Mouse (Mus musculus) cerebellum, adult 2 months (tissue): ENCODE data around the gene Ccdc62. TPM values are rescaled to one million over a fixed set of nuclear protein-coding genes. Genes with fewer than 3 reads are reported as not detected.

Experiments used
- DNase-seq, 2 experiments: peaks; one replicate each; pipeline ENCODE4 v3.0.0; 2021
- H3K27ac ChIP-seq: fragments of 200-500 bp; 2 replicates; pipeline ENCODE4 v1.5.1; 2012; ENCODE audit warnings: low read length, control low read depth, inconsistent platforms; ENCODE audit not compliant: insufficient read depth
- H3K27me3 ChIP-seq: fragments of 200-500 bp; 2 replicates; pipeline ENCODE4 v1.6.1; 2012; ENCODE audit warnings: inconsistent platforms, mild to moderate bottlenecking, low read length, moderate library complexity; ENCODE audit not compliant: control insufficient read depth, insufficient read depth
- H3K4me1 ChIP-seq: fragments of 200-500 bp; 2 replicates; pipeline ENCODE4 v1.6.1; 2011; ENCODE audit warnings: low read length; ENCODE audit not compliant: control insufficient read depth, insufficient read depth
- H3K4me3 ChIP-seq: fragments of 200-500 bp; replicated peaks from 2 replicates; pipeline ENCODE3; 2011; ENCODE audit warnings: mild to moderate bottlenecking, low read depth, low read length, control low read depth; ENCODE audit not compliant: insufficient read depth
- CTCF ChIP-seq: fragments of 200-500 bp; IDR thresholded peaks from 2 replicates; pipeline ENCODE4 v1.5.1; 2011; ENCODE audit warnings: low read depth, mild to moderate bottlenecking, control low read depth, low read length, moderate library complexity, borderline replicate concordance; ENCODE audit not compliant: insufficient read depth
- POLR2A ChIP-seq: fragments of 200-500 bp; IDR thresholded peaks from 2 replicates; pipeline ENCODE4 v1.6.1; 2011; ENCODE audit warnings: low read length, control low read depth, borderline replicate concordance; ENCODE audit not compliant: insufficient read depth
- WGBS: fragments of 180-500 bp; shearing (Covaris S2); methylation state at CpG from one replicate; pipeline ENCODE4 v1.1.7; 2018; 5-methylcytosine and 5-hydroxymethylcytosine counted together
- polyA plus RNA-seq: library from polyadenylated mRNA; depleted of rRNA; stranded (reverse); fragments of >200 nt; gene quantifications from 2 replicates; pipeline ENCODE4 v1.2.3, GENCODE M21; 2012

Ccdc62 gene
- polyA plus RNA-seq, 1 experiment: 5.8 TPM

- Histone ChIP-seq H3K27ac (no peak overlapping the region), H3K4me3 (no peak overlapping the region), H3K4me1 (peaks cover 25% of the 10 kb centered on the region), H3K27me3 (no peaks in the 10 kb centered on the region)
- TF ChIP-seq CTCF (no peak), POLR2A (no peak)
- DNase-seq: no peak
- WGBS: 40% methylated on average over 7 of the region's 7 CpGs
Observed at GRCm38 (mm10) chr5:123994468-123994867, 64.0 kb downstream of the Ccdc62 start.

- TF ChIP-seq CTCF: no peak
- no peak for TF ChIP-seq POLR2A
- DNase-seq: no peak
- 70% methylated on average over 6 of the region's 6 CpGs for WGBS
Observed at GRCm38 (mm10) chr5:123995388-123995787, 64.9 kb downstream of the Ccdc62 start.

GRCm38 (mm10) chr5:123996194-123996593, 65.7 kb downstream of the Ccdc62 start:
- Histone ChIP-seq H3K4me3 (no peak overlapping the region), H3K27me3 (no peaks in the 10 kb centered on the region), H3K27ac (no peak overlapping the region), H3K4me1 (peaks cover 28% of the 10 kb centered on the region)
- no peak for DNase-seq
- 77% methylated on average over 10 of the region's 10 CpGs for WGBS
- no peak for TF ChIP-seq POLR2A
- no peak for TF ChIP-seq CTCF

More at GRCm38 (mm10) chr5:123995388-123995787, 64.9 kb downstream of the Ccdc62 start:
- Histone ChIP-seq H3K27ac (no peak overlapping the region), H3K4me3 (no peak overlapping the region), H3K27me3 (no peaks in the 10 kb centered on the region), H3K4me1 (peaks cover 25% of the 10 kb centered on the region)

- Histone ChIP-seq H3K27ac (no peak overlapping the region), H3K4me1 (peaks cover 29% of the 10 kb centered on the region), H3K27me3 (no peaks in the 10 kb centered on the region), H3K4me3 (no peak overlapping the region)
- 81% methylated on average over 14 of the region's 14 CpGs for WGBS
- no peak for DNase-seq
- TF ChIP-seq CTCF (no peak), POLR2A (no peak)
Observed at GRCm38 (mm10) chr5:123996695-123997094, 66.2 kb downstream of the Ccdc62 start.

GRCm38 (mm10) chr5:123997211-123997751, 66.8 kb downstream of the Ccdc62 start:
- WGBS: 12% methylated on average over 24 of the region's 24 CpGs
- peaks cover 29% of the 10 kb centered on the region for H3K4me1 ChIP-seq
- H3K27me3 ChIP-seq: no peaks in the 10 kb centered on the region
- H3K27ac ChIP-seq: peak overlapping the region; percentile 9; the same call in 1 of the 2 replicates
- no peak overlapping the region for H3K4me3 ChIP-seq
- no peak for TF ChIP-seq POLR2A
- no peak for TF ChIP-seq CTCF
- DNase-seq: peak; percentile 64 to 65

- TF ChIP-seq CTCF (no peak), POLR2A (no peak)
- peak overlapping the region; percentile 9; the same call in 1 of the 2 replicates for H3K27ac ChIP-seq
- 5% methylated on average over 16 of the region's 16 CpGs for WGBS
- H3K4me3 ChIP-seq: no peak overlapping the region
- peaks cover 29% of the 10 kb centered on the region for H3K4me1 ChIP-seq
- no peaks in the 10 kb centered on the region for H3K27me3 ChIP-seq
- DNase-seq: peak in 1 of 2 experiments; percentile 58
Observed at GRCm38 (mm10) chr5:123997811-123998210, 67.3 kb downstream of the Ccdc62 start.

GRCm38 (mm10) chr5:123998370-123998769, 67.9 kb downstream of the Ccdc62 start:
- TF ChIP-seq CTCF (no peak), POLR2A (no peak)
- DNase-seq: no peak
- no peaks in the 10 kb centered on the region for H3K27me3 ChIP-seq
- H3K4me3 ChIP-seq: no peak overlapping the region
- H3K27ac ChIP-seq: no peak overlapping the region
- peaks cover 29% of the 10 kb centered on the region for H3K4me1 ChIP-seq
- WGBS: 73% methylated on average over 10 of the region's 10 CpGs

- TF ChIP-seq POLR2A (no peak), CTCF (peak; percentile 97)
- 6% methylated on average over 7 of the region's 7 CpGs for WGBS
- Histone ChIP-seq H3K27me3 (no peaks in the 10 kb centered on the region), H3K4me1 (peaks cover 42% of the 10 kb centered on the region), H3K4me3 (no peak overlapping the region), H3K27ac (no peak overlapping the region)
- peak; percentile 84 to 94 for DNase-seq
Observed at GRCm38 (mm10) chr5:124000824-124001223, 70.3 kb downstream of the Ccdc62 start.

- WGBS: 16% methylated on average over 9 of the region's 9 CpGs
- no peak for DNase-seq
- Histone ChIP-seq H3K4me1 (peaks cover 46% of the 10 kb centered on the region), H3K4me3 (no peak overlapping the region), H3K27ac (no peak overlapping the region), H3K27me3 (no peaks in the 10 kb centered on the region)
- TF ChIP-seq CTCF (no peak), POLR2A (no peak)
Observed at GRCm38 (mm10) chr5:124001274-124001673, 70.8 kb downstream of the Ccdc62 start.
